Mouse (Mus musculus) kidney, adult 2 months (tissue): ENCODE results near the gene Sowaha. TPM values are rescaled to one million over a fixed set of nuclear protein-coding genes. Genes with fewer than 3 reads are reported as not detected.
A peak's percentile ranks its signal among the peaks of the same experiment; 100 is the strongest.
"Not testable (repeated sequence)": the region's sequence is repeated elsewhere in the genome, so short reads cannot be mapped to it uniquely, and the experiment has no call there.

Experiments used
- DNase-seq: peaks from one replicate; pipeline ENCODE4 v3.0.0; 2021
- H3K27ac ChIP-seq: fragments of 200-500 bp; 2 replicates; pipeline ENCODE4 v1.5.1; 2012; ENCODE audit warnings: low read depth, low read length, control low read depth, inconsistent platforms; ENCODE audit not compliant: insufficient read depth
- H3K27me3 ChIP-seq: fragments of 200-500 bp; replicated peaks from 2 replicates; pipeline ENCODE4 v1.6.1; 2012; ENCODE audit warnings: mild to moderate bottlenecking, moderate library complexity, low read length, inconsistent platforms; ENCODE audit not compliant: control insufficient read depth, insufficient read depth
- H3K36me3 ChIP-seq: fragments of 200-500 bp; 2 replicates; pipeline ENCODE4 v1.6.1; 2012; ENCODE audit warnings: mild to moderate bottlenecking, moderate library complexity, low read length, inconsistent platforms; ENCODE audit not compliant: control insufficient read depth, insufficient read depth
- H3K4me1 ChIP-seq: fragments of 200-500 bp; 2 replicates; pipeline ENCODE4 v1.6.1; 2011; ENCODE audit warnings: low read length; ENCODE audit not compliant: control insufficient read depth, insufficient read depth
- H3K4me3 ChIP-seq: fragments of 200-500 bp; 2 replicates; pipeline ENCODE4 v1.5.1; 2011; ENCODE audit warnings: mild to moderate bottlenecking, low read depth, low read length, control low read depth; ENCODE audit not compliant: insufficient read depth
- CTCF ChIP-seq: fragments of 200-500 bp; conservative IDR thresholded peaks from 2 replicates; pipeline ENCODE4 v1.5.1; 2011; ENCODE audit warnings: low read depth, mild to moderate bottlenecking, control low read depth, low read length, moderate library complexity, mixed read lengths; ENCODE audit not compliant: insufficient read depth, insufficient read length
- POLR2A ChIP-seq: fragments of 200-500 bp; IDR thresholded peaks from one replicate; pipeline ENCODE4 v1.6.1; 2011; ENCODE audit warnings: low read depth, low read length, control low read depth
- WGBS: fragments of 180-500 bp; shearing (Covaris S2); methylation state at CpG from one replicate; pipeline ENCODE4 v1.1.7; 2018; 5-methylcytosine and 5-hydroxymethylcytosine counted together
- polyA plus RNA-seq: library from polyadenylated mRNA; depleted of rRNA; stranded (reverse); fragments of >200 nt; gene quantifications from 2 replicates; pipeline ENCODE4 v1.2.3, GENCODE M21; 2012; rRNA removed

Gene Sowaha
- polyA plus RNA-seq, 1 experiment, result 0.84 TPM

- Histone ChIP-seq H3K27me3 (no peaks in the 10 kb centered on the region), H3K27ac (peak overlapping the region; percentile 49), H3K36me3 (peaks cover 2% of the 10 kb centered on the region; the same call in 1 of the 2 replicates), H3K4me3 (peak overlapping the region; percentile 39), H3K4me1 (peaks cover 15% of the 10 kb centered on the region)
- DNase-seq, result no peak
- 9% methylated on average over 9 of the region's 9 CpGs for WGBS
- no peak for TF ChIP-seq CTCF
- TF ChIP-seq POLR2A, result no peak
Observed at GRCm38 (mm10) chr11:53431347-53432056, 48.6 kb downstream of the Sowaha start.

- TF ChIP-seq POLR2A (peak; percentile 90), CTCF (no peak)
- DNase-seq, result peak; percentile 100
- Histone ChIP-seq H3K4me3 (peak within 1 kb of the TSS; percentile 96), H3K27ac (peak within 1 kb of the TSS; percentile 97), H3K36me3 (peaks cover 2% of the 10 kb centered on the region; the same call in 1 of the 2 replicates), H3K27me3 (no peaks in the 10 kb centered on the region), H3K4me1 (peaks cover 15% of the 10 kb centered on the region)
- under 1% methylated on average over 44 of the region's 44 CpGs for WGBS
Observed at GRCm38 (mm10) chr11:53430670-53431346, 49.3 kb downstream of the Sowaha start, which contains the start of the genes Uqcrq and Gdf9. TSS of gene Uqcrq (minus strand) at chr11:53430831. TSS of gene Gdf9 (plus strand) at chr11:53431023.

GRCm38 (mm10) chr11:53430300-53430669 lies 49.8 kb downstream of the Sowaha start:
- under 1% methylated on average over 34 of the region's 34 CpGs for WGBS
- Histone ChIP-seq H3K4me3 (peak overlapping the region; percentile 96), H3K36me3 (peaks cover 2% of the 10 kb centered on the region; the same call in 1 of the 2 replicates), H3K27ac (peak overlapping the region; percentile 97), H3K27me3 (no peaks in the 10 kb centered on the region), H3K4me1 (peaks cover 15% of the 10 kb centered on the region)
- DNase-seq, result no peak
- no peak for TF ChIP-seq POLR2A
- TF ChIP-seq CTCF, result no peak

- peaks cover 15% of the 10 kb centered on the region for H3K4me1 ChIP-seq
- no peak overlapping the region; the same call in 1 of the 2 replicates for H3K27ac ChIP-seq
- no peaks in the 10 kb centered on the region for H3K27me3 ChIP-seq
- H3K36me3 ChIP-seq, result peaks cover 2% of the 10 kb centered on the region; the same call in 1 of the 2 replicates
- no peak for DNase-seq
- peak overlapping the region; percentile 36; the same call in 1 of the 2 replicates for H3K4me3 ChIP-seq
- TF ChIP-seq POLR2A, result no peak
- TF ChIP-seq CTCF, result no peak
Observed at GRCm38 (mm10) chr11:53429182-53429581, 50.9 kb downstream of the Sowaha start.

GRCm38 (mm10) chr11:53428716-53429057 lies 51.4 kb downstream of the Sowaha start:
- DNase-seq, result no peak
- Histone ChIP-seq H3K4me3 (no peak overlapping the region), H3K36me3 (peaks cover 2% of the 10 kb centered on the region; the same call in 1 of the 2 replicates), H3K27me3 (no peaks in the 10 kb centered on the region), H3K4me1 (peaks cover 15% of the 10 kb centered on the region), H3K27ac (no peak overlapping the region)
- 95% methylated on average over 5 of the region's 5 CpGs for WGBS
- TF ChIP-seq POLR2A (no peak), CTCF (no peak)

- H3K4me3 ChIP-seq, result no peak overlapping the region
- no peaks in the 10 kb centered on the region for H3K27me3 ChIP-seq
- peaks cover 16% of the 10 kb centered on the region for H3K4me1 ChIP-seq
- peak; percentile 56 for DNase-seq
- peaks cover 2% of the 10 kb centered on the region; the same call in 1 of the 2 replicates for H3K36me3 ChIP-seq
- 74% methylated on average over 3 of the region's 3 CpGs for WGBS
- no peak overlapping the region for H3K27ac ChIP-seq
- no peak for TF ChIP-seq POLR2A
- no peak for TF ChIP-seq CTCF
Observed at GRCm38 (mm10) chr11:53427993-53428715, 51.9 kb downstream of the Sowaha start.

- DNase-seq, H3K27me3 ChIP-seq, H3K27ac ChIP-seq, H3K4me3 ChIP-seq, H3K36me3 ChIP-seq: not testable (repeated sequence)
- peaks cover 18% of the 10 kb centered on the region for H3K4me1 ChIP-seq
- 88% methylated on average over 3 of the region's 3 CpGs for WGBS
Observed at GRCm38 (mm10) chr11:53426914-53427313, 53.2 kb downstream of the Sowaha start.

Other genes starting within 250 kb of the Sowaha start
- gene Hspa4, start 179.8 kb downstream of the Sowaha start, polyA plus RNA-seq, result 21.1 and 24.8 TPM in 2 replicates
- 4.9 and 5.0 TPM in 2 replicates for gene Zcchc10, start 155.6 kb downstream of the Sowaha start, polyA plus RNA-seq
- gene Aff4, start 129.4 kb downstream of the Sowaha start, polyA plus RNA-seq, result 18.0 and 18.7 TPM in 2 replicates
- not detected in 2 replicates for gene Leap2, start 57.1 kb downstream of the Sowaha start, polyA plus RNA-seq
- gene Uqcrq, start 49.4 kb downstream of the Sowaha start, polyA plus RNA-seq, result 1,048 and 1,200 TPM in 2 replicates
- gene Gdf9, start 49.3 kb downstream of the Sowaha start, polyA plus RNA-seq, result 0.29 and 0.42 TPM in 2 replicates
- 0.05 and 0.10 TPM in 2 replicates for gene Gm10447, start 23.2 kb downstream of the Sowaha start, polyA plus RNA-seq
- 0.88 and 1.2 TPM in 2 replicates for gene Shroom1, start 23.1 kb downstream of the Sowaha start, polyA plus RNA-seq
- gene Gm9837, start 9.8 kb downstream of the Sowaha start, polyA plus RNA-seq, result not detected in 2 replicates
- not detected in 2 replicates for gene Gm9945, start 108 bp downstream of the Sowaha start, polyA plus RNA-seq
- gene Sept8, start 39.0 kb upstream of the Sowaha start, polyA plus RNA-seq, result 15.6 and 16.3 TPM in 2 replicates
- gene Kif3a, start 87.1 kb upstream of the Sowaha start, polyA plus RNA-seq, result 7.4 and 7.5 TPM in 2 replicates
- not detected in 2 replicates for gene Il4, start 138.4 kb upstream of the Sowaha start, polyA plus RNA-seq
- not detected in 2 replicates for gene Il13, start 154.4 kb upstream of the Sowaha start, polyA plus RNA-seq
- gene Rad50, start 227.0 kb upstream of the Sowaha start, polyA plus RNA-seq, result 3.0 and 4.0 TPM in 2 replicates
- gene Il5, start 240.5 kb upstream of the Sowaha start, polyA plus RNA-seq, result 0.08 TPM in 1 of 2 replicates, not detected in the other